Mouse (Mus musculus) cerebellum, adult 2 months (tissue): ENCODE results near the gene Ehbp1l1.

Experiments used
- CTCF ChIP-seq: fragments of 200-500 bp; IDR thresholded peaks from 2 replicates; pipeline ENCODE4 v1.5.1; 2011; ENCODE audit warnings: low read depth, mild to moderate bottlenecking, control low read depth, low read length, moderate library complexity, borderline replicate concordance; ENCODE audit not compliant: insufficient read depth
- POLR2A ChIP-seq: fragments of 200-500 bp; IDR thresholded peaks from 2 replicates; pipeline ENCODE4 v1.6.1; 2011; ENCODE audit warnings: low read length, control low read depth, borderline replicate concordance; ENCODE audit not compliant: insufficient read depth

GRCm38 (mm10) chr19:5713255-5713654 is 12.9 kb downstream of the Ehbp1l1 start:
- TF ChIP-seq POLR2A (no peak), CTCF (no peak)
